Mouse (Mus musculus): ENCODE data around the gene Sox6.
"Not testable (repeated sequence)": the region's sequence is repeated elsewhere in the genome, so short reads cannot be mapped to it uniquely, and the experiment has no call there.

Gene Sox6

DNA sequence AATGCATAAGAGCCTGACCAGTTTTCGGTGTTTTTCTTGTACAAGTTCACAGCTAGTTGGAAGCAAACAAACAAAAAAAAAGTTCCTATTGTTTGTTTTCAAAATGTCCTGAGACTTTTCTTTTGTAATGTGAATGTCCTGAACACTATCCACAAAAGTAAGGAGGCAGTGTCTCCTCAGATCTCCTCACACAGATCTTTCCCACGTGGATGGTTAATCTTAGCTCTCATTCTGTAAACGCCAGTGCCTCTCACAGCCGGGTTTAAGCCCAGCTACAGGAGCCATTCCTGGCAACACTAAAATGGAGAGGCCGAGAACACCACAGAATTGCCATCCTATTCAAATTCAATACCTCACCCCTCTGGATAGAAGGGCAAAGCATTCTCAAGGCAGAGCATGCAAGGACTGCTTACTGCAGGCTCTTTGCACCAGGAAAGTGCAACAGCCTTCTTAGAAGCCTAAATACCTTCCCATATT lies 392.6 kb downstream of the Sox6 start:
- DNase-seq (ENCODE audit: low read depth), result no peak

GRCm38 (mm10) chr7:115645272-115645970 lies 393.2 kb downstream of the Sox6 start:
- DNase-seq (ENCODE audit: low read depth), result no peak

DNA sequence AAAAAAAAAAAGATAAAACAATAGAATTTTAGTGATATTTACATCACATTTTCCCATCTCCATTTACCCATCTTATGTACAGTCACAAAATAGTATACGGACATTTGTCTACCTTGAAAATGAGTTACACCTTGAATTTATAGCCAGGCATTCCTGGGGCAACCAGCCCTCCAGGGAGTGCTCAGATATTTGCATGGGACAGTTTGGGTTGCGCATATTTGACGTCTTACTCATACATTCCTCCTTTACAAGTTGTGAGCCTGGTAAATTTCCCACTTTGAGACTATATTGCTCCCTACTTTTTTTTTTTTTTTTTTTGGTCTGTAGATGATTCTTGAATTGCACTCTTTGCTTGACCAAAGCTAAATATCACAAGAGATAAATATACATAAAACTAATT lies 407.9 kb downstream of the Sox6 start:
- no peak for DNase-seq (ENCODE audit: low read depth)

GRCm38 (mm10) chr7:115630287-115630686 lies 408.3 kb downstream of the Sox6 start:
- DNase-seq (ENCODE audit: low read depth), result no peak

GRCm38 (mm10) chr7:115628766-115629165 lies 409.8 kb downstream of the Sox6 start:
- no peak for DNase-seq (ENCODE audit: low read depth)

- DNase-seq (ENCODE audit: low read depth), result no peak
Measured at GRCm38 (mm10) chr7:115625956-115626355, 412.6 kb downstream of the Sox6 start.

- no peak for DNase-seq (ENCODE audit: low read depth)
Measured at GRCm38 (mm10) chr7:115624907-115625552, 413.6 kb downstream of the Sox6 start.

- DNase-seq (ENCODE audit: low read depth), result no peak
Measured at GRCm38 (mm10) chr7:115624451-115624850, 414.1 kb downstream of the Sox6 start.

- peak; percentile 82 for DNase-seq (ENCODE audit: low read depth)
Measured at GRCm38 (mm10) chr7:115615697-115616237, 422.8 kb downstream of the Sox6 start.

DNA sequence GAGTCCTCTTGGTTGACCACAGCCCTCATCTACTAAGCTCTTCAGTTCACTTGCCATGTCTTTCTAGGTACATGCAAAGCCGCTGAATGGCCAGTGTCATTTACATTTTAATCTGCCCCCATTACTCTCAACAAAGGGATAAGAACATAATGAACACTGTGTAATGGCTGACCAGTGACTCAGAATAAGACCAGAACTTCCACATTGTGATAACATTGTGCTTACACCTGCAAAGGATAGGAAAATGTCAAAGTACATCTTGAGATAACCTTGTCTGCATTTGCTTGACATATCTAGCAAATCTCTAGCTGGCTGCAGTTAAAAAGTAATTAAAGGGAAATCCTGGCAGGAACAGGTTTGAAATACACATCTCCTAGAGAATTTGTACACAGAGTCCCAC lies 431.1 kb downstream of the Sox6 start:
- DNase-seq (ENCODE audit: low read depth), result no peak

GRCm38 (mm10) chr7:115606125-115606524 lies 432.5 kb downstream of the Sox6 start:
- DNase-seq (ENCODE audit: low read depth), result not testable (repeated sequence)

DNA sequence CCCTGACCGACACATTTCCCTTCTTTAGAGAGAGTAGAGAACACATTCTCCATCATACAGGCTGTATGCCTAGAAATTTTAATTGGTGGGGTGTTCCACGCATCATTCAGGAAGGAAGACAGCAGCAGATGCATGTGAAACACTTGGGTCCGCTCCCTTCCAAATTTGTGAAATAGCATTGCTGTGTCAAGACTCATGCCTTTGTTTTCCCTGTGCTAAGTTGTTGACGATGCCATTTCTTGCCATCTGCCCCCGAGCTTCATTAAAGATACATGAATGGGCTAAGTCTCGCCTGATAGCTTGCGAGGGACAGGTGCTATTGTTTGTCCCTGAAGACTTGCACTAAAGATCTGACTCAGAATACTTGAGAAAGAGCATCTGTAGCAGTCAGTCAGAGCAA lies 433.7 kb downstream of the Sox6 start:
- DNase-seq (ENCODE audit: low read depth), result no peak

GRCm38 (mm10) chr7:115597376-115597775 lies 441.2 kb downstream of the Sox6 start:
- no peak for DNase-seq (ENCODE audit: low read depth)

DNA sequence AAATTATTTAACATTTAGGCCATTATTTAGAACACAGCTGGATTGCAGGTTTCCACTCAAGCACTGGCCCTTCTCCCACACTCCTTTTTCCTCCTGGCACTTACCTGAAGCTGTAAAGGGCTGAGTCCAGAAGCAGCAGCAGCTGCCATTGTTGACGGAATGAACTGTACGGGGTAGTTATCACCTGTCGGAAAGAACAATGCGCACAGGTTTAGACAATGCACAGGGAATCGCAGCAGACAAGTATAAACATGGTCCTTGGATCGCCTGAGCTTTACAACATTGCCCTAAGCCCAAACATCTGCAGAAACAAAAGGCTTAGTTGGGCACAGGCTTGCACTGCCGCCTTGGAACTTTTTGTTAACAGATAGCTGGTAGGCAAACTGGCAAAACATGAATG lies 458.1 kb downstream of the Sox6 start:
- DNase-seq (ENCODE audit: low read depth), result no peak

GRCm38 (mm10) chr7:115579826-115580225 lies 458.8 kb downstream of the Sox6 start:
- no peak for DNase-seq (ENCODE audit: low read depth)

DNA sequence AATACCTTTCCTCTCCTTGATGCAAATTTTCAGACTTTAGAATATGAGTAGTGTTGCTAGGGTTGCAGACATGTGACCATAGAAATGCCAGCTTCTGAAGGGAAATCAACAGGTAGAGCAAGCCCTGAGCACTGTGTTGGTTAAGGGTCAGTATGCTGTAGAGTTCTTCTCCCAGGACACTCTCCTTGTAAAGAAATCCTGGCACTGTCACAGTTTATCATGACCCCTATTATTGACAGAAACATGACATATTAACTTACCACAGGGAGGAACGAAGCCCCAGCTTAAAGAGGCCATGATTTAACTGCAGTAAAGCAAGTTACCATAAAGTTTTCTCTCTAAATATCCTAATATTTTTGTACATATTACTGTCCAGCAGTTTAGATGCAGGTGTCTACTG lies 462.2 kb downstream of the Sox6 start:
- DNase-seq (ENCODE audit: low read depth), result no peak

DNA sequence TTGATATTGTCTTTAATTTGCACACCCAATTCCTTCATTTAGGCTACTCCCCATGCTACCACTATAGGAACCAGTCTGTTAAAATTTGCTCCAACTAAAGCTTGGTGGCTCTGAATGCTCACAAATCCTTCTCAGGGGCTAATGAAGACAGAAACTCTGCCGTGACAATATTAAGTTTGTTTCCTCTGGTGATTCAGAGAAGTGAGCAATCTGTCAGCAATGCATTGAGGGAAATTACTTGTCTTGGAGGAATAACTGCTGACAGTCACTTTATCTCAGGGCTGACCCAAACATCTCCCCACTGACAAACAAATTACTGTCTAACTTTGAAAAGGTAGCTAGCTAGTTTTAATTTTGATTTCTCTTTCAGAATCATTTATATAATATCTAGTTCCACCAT lies 463.8 kb downstream of the Sox6 start:
- no peak for DNase-seq (ENCODE audit: low read depth)

GRCm38 (mm10) chr7:115568821-115569240 lies 469.8 kb downstream of the Sox6 start:
- no peak for DNase-seq (ENCODE audit: low read depth)

DNA sequence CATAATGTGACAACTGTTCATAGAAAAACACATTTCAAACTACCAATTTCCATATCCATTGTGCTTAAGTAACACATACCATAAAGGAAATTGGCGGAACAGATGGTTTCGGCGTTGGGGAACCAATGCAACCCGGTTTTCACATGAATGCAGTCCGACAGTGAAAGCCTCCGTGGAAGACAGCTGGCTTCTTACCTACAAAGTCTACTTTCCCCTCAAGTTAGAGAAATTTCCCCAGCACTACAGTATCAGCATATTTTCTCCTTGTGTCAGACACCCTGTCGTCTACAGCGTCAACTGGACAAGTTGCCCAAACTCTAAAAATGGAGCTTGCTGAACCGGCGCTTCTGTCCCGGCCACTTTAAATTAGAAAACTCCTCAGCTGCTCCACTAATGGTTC lies 470.3 kb downstream of the Sox6 start:
- no peak for DNase-seq (ENCODE audit: low read depth)

GRCm38 (mm10) chr7:115566818-115567217 lies 471.8 kb downstream of the Sox6 start:
- DNase-seq (ENCODE audit: low read depth), result no peak

DNA sequence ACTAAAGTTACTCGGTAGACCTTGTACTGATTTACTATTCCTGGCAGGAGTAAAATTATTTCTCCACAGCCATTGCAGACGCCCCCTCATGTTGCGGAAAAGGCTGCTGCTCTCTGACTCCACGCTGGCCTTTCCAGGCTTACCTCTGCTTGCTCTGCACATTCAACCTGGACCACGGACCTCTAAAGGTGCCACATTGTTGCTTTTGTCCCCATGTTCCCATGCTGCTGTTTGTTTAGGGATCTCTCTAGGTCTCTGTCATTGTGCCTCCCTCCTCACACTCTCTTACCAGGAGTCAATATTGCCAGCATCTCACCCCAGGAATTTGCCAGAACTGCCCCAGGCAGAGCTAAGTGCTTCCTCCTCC lies 473.6 kb downstream of the Sox6 start:
- DNase-seq (ENCODE audit: low read depth), result no peak

- DNase-seq (ENCODE audit: low read depth), result no peak
Measured at GRCm38 (mm10) chr7:115564359-115565059, 474.1 kb downstream of the Sox6 start.

DNA sequence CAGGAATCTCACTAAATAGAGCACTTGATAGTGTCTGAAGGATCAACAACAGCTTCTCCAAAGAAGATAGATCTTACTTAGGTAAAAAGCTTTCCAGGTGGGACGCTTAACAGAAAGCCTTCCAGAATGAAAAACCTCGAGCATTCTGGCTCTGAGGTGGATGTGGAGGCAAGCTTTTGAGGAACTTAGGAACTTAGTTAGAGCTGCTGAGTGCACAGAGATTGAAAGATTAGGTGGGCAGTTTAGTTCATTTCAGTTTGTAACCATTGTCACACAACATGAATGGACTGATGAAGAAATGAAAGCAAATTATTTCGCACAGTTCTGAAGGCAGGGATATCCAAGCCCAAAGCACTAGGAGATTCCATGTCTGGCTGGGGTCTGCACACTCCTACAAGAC lies 481.9 kb downstream of the Sox6 start:
- no peak for DNase-seq (ENCODE audit: low read depth)
